Mouse (Mus musculus) large intestine, adult 2 months (tissue): ENCODE measurements around the gene Rad17. TPM values are rescaled to one million over a fixed set of nuclear protein-coding genes. Genes with fewer than 3 reads are reported as not detected.

Source experiments
- DNase-seq: peaks from one replicate; pipeline ENCODE4 v3.0.0-alpha.2; 2012; ENCODE audit warnings: low read depth, low spot score
- WGBS: fragments of 180-500 bp; shearing (Covaris S2); methylation state at CpG from one replicate; pipeline ENCODE4 v1.1.7; 2018; 5-methylcytosine and 5-hydroxymethylcytosine counted together
- polyA plus RNA-seq: library from polyadenylated mRNA; depleted of rRNA; stranded (reverse); fragments of >200 nt; gene quantifications from 2 replicates; pipeline ENCODE4 v1.2.3, GENCODE M21; 2012

Rad17 gene
- polyA plus RNA-seq, 1 experiment = 3.2 TPM

- 89% methylated on average over 13 of the region's 13 CpGs for WGBS
- no peak for DNase-seq
Observed at GRCm38 (mm10) chr13:100617583-100617982, 33.3 kb downstream of the Rad17 start.

- no peak for DNase-seq
- 8% methylated on average over 77 of the region's 77 CpGs for WGBS
Observed at GRCm38 (mm10) chr13:100616181-100617087, 34.4 kb downstream of the Rad17 start, which contains the start of gene Marveld2. TSS of gene Marveld2 (minus strand) at chr13:100616971.

GRCm38 (mm10) chr13:100612903-100613302, 37.9 kb downstream of the Rad17 start:
- WGBS = 60% methylated on average over 2 of the region's 2 CpGs
- no peak for DNase-seq

GRCm38 (mm10) chr13:100612251-100612650, 38.6 kb downstream of the Rad17 start:
- no peak for DNase-seq
- WGBS = 95% methylated on average over 10 of the region's 10 CpGs

- 91% methylated on average over 13 of the region's 13 CpGs for WGBS
- no peak for DNase-seq
Observed at GRCm38 (mm10) chr13:100611266-100611665, 39.6 kb downstream of the Rad17 start.

GRCm38 (mm10) chr13:100607756-100608155, 43.1 kb downstream of the Rad17 start:
- WGBS = 93% methylated on average over 8 of the region's 8 CpGs
- DNase-seq = no peak

GRCm38 (mm10) chr13:100605845-100606244, 45.0 kb downstream of the Rad17 start:
- no peak for DNase-seq
- WGBS = 21% methylated on average over 1 of the region's 1 CpGs

- no peak for DNase-seq
- WGBS = 90% methylated on average over 11 of the region's 11 CpGs
Observed at GRCm38 (mm10) chr13:100603738-100604095, 47.1 kb downstream of the Rad17 start.

GRCm38 (mm10) chr13:100603031-100603737, 47.7 kb downstream of the Rad17 start:
- 88% methylated on average over 10 of the region's 10 CpGs for WGBS
- no peak for DNase-seq

- DNase-seq = no peak
- 44% methylated on average over 5 of the region's 5 CpGs for WGBS
Observed at GRCm38 (mm10) chr13:100602239-100602902, 48.5 kb downstream of the Rad17 start.

- DNase-seq = no peak
- WGBS = 39% methylated on average over 8 of the region's 8 CpGs
Observed at GRCm38 (mm10) chr13:100601034-100601433, 49.8 kb downstream of the Rad17 start.

- no peak for DNase-seq
- 68% methylated on average over 12 of the region's 12 CpGs for WGBS
Observed at GRCm38 (mm10) chr13:100600317-100600716, 50.5 kb downstream of the Rad17 start.

- no peak for DNase-seq
- 82% methylated on average over 9 of the region's 9 CpGs for WGBS
Observed at GRCm38 (mm10) chr13:100597284-100597683, 53.6 kb downstream of the Rad17 start.

GRCm38 (mm10) chr13:100595552-100595885, 55.3 kb downstream of the Rad17 start:
- WGBS = 78% methylated on average over 3 of the region's 3 CpGs
- no peak for DNase-seq

- no peak for DNase-seq
- 66% methylated on average over 5 of the region's 5 CpGs for WGBS
Observed at GRCm38 (mm10) chr13:100594838-100595551, 55.9 kb downstream of the Rad17 start.

GRCm38 (mm10) chr13:100594041-100594792, 56.6 kb downstream of the Rad17 start:
- DNase-seq = no peak
- 66% methylated on average over 13 of the region's 17 CpGs for WGBS

- no peak for DNase-seq
- WGBS = 55% methylated on average over 12 of the region's 12 CpGs
Observed at GRCm38 (mm10) chr13:100588646-100589045, 62.2 kb downstream of the Rad17 start.

GRCm38 (mm10) chr13:100582144-100582543, 68.7 kb downstream of the Rad17 start:
- DNase-seq = no peak
- 36% methylated on average over 6 of the region's 6 CpGs for WGBS

GRCm38 (mm10) chr13:100581701-100582100, 69.2 kb downstream of the Rad17 start:
- WGBS = 48% methylated on average over 3 of the region's 3 CpGs
- DNase-seq = no peak
